Mouse (Mus musculus) ES-E14 (cell line): ENCODE data around the gene Mical2.

ENCODE experiments used
- CHD2 ChIP-seq: IDR thresholded peaks from 2 replicates; pipeline ENCODE4 v1.6.1; 2014; ENCODE audit warnings: mild to moderate bottlenecking, low read depth, low read length, inconsistent platforms
- HCFC1 ChIP-seq: IDR thresholded peaks from 2 replicates; pipeline ENCODE4 v1.6.1; 2012; ENCODE audit warnings: low read length, inconsistent platforms, borderline replicate concordance; ENCODE audit not compliant: insufficient read depth
- MAFK ChIP-seq: IDR thresholded peaks from 2 replicates; pipeline ENCODE4 v1.6.1; 2014; ENCODE audit warnings: mild to moderate bottlenecking, low read depth, low read length, inconsistent platforms; ENCODE audit not compliant: insufficient read depth
- ZC3H11A ChIP-seq: IDR thresholded peaks from 2 replicates; pipeline ENCODE4 v1.6.1; 2012; ENCODE audit warnings: low read depth, mild to moderate bottlenecking, inconsistent platforms, low read length, borderline replicate concordance
- ZNF384 ChIP-seq: IDR thresholded peaks from 2 replicates; pipeline ENCODE4 v1.6.1; 2012; ENCODE audit warnings: low read depth, low read length, inconsistent platforms

GRCm38 (mm10) chr7:112405061-112405460, 179.4 kb downstream of the Mical2 start:
- TF ChIP-seq ZC3H11A (no peak), HCFC1 (no peak), CHD2 (no peak), ZNF384 (no peak), MAFK (no peak)
